Mouse (Mus musculus): ENCODE measurements around the gene Fam69a.

DNA sequence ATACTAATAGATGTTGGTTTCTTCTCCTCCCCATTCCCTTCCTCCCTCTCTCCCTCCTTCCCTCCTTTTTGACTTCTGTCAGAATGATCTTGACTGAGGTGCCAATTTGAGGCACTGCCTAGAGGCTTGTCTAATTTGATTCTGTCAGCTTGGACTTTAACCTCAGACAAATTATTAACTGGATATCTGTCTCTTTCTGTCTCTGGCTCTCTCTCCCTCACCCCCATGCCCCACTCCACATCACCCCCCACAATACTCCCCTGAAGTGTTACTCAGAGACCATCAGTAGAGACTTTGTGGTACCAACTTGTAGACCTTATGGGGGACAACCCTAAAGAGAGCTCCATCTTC is 111.6 kb downstream of the Fam69a start:
- TF ChIP-seq GATA1 (IDR thresholded peaks at IDR 0.05; ENCODE audit: borderline replicate concordance, low read length) (no peak), FLI1 (IDR thresholded peaks at IDR 0.05; ENCODE audit: low read length) (no peak)
